Mouse (Mus musculus): ENCODE data around the gene Ccnb2. TPM values are rescaled to one million over a fixed set of nuclear protein-coding genes. Genes with fewer than 3 reads are reported as not detected.

Ccnb2 gene
- polyA plus RNA-seq, 1 experiment from 2014 or later, result 146 TPM

DNA sequence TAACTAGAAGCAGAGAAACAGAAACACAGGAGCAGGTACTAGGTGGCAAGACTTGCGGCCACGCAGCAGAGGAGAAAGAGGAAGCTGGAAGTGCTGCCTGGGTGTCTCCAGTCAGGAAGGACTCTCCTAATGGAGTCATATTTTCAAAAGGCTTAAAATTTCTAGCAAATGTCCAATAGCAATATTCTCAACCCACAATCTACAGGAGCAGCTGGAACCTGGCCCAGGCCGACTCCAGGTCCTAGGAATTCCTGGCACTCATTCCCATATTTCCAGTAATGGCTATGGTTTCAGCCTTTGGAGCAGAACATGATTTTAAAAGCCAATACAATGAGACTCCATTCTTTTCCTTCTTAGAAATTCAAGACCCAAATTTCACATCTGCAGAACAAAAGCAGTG, 31.8 kb downstream of the Ccnb2 start:
- H3K36me3 ChIP-seq (ENCODE audit: control insufficient read depth, insufficient read depth, low read length), result 0 out of 2 replicates have a peak, but pooled peaks cover under 1% of the 10 kb centered on the region
- H3K4me1 ChIP-seq (ENCODE audit: control insufficient read depth, insufficient read depth, low read length), result no peaks in the 10 kb centered on the region
- no peak for ATAC-seq (ENCODE audit: insufficient read depth, low FRiP score)
- H3K4me2 ChIP-seq (ENCODE audit: low read depth, low read length), result no peak overlapping the region
- 79% methylated on average over 3 of the region's 3 CpGs for WGBS
- H3K27ac ChIP-seq (ENCODE audit: low read length), result no peak overlapping the region
- no peaks in the 10 kb centered on the region for H3K27me3 ChIP-seq (ENCODE audit: control insufficient read depth, insufficient read depth, low read length)
- no peak overlapping the region for H3K4me3 ChIP-seq (replicated peaks; ENCODE audit: low read length)
- H3K9ac ChIP-seq (ENCODE audit: low read length), result no peak overlapping the region
- no peaks in the 10 kb centered on the region for H3K9me3 ChIP-seq (replicated peaks; ENCODE audit: control insufficient read depth, low read length)

DNA sequence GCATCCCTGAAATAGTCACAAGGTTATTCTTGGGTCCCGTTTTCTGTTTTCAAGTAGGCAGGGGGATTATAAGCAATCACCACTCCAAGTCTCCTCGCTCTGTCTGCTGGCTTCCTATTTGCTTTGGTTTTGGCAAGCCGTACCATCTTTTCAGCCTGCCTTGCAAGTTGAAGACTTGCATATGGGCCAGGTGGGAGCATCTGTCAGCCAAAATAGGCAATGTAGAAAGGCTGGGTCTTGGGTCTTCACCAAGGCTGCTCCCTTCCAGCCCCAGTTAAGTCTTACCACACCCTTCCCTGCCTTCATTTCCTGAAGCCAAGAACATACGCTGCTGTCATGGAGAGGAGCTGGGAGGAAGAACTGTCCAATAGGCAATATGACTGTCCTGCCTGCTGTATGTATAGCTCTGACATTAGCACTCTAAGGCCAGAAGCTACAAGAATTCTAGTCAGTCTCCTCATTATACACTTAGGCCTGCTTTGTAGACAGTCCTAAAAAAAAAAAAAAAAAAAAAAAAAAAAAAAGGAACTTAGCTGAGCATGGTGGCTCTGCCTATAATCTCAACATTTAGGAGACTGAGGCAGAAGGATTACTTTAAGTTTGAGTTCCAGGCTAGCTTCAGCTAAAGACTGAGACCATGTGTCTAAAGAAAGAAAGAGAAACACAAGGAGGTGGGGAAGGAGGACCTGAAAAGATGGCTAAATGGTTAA, 33.8 kb downstream of the Ccnb2 start:
- Histone ChIP-seq H3K4me2 (ENCODE audit: low read depth, low read length) (no peak overlapping the region), H3K4me1 (ENCODE audit: control insufficient read depth, insufficient read depth, low read length) (no peaks in the 10 kb centered on the region), H3K9me3 (replicated peaks; ENCODE audit: control insufficient read depth, low read length) (no peaks in the 10 kb centered on the region), H3K36me3 (ENCODE audit: control insufficient read depth, insufficient read depth, low read length) (peaks cover 9% of the 10 kb centered on the region), H3K4me3 (replicated peaks; ENCODE audit: low read length) (no peak overlapping the region), H3K9ac (ENCODE audit: low read length) (no peak overlapping the region), H3K27me3 (ENCODE audit: control insufficient read depth, insufficient read depth, low read length) (no peaks in the 10 kb centered on the region), H3K27ac (ENCODE audit: low read length) (no peak overlapping the region)
- 65% methylated on average over 4 of the region's 4 CpGs for WGBS
- ATAC-seq (ENCODE audit: insufficient read depth, low FRiP score), result no peak

DNA sequence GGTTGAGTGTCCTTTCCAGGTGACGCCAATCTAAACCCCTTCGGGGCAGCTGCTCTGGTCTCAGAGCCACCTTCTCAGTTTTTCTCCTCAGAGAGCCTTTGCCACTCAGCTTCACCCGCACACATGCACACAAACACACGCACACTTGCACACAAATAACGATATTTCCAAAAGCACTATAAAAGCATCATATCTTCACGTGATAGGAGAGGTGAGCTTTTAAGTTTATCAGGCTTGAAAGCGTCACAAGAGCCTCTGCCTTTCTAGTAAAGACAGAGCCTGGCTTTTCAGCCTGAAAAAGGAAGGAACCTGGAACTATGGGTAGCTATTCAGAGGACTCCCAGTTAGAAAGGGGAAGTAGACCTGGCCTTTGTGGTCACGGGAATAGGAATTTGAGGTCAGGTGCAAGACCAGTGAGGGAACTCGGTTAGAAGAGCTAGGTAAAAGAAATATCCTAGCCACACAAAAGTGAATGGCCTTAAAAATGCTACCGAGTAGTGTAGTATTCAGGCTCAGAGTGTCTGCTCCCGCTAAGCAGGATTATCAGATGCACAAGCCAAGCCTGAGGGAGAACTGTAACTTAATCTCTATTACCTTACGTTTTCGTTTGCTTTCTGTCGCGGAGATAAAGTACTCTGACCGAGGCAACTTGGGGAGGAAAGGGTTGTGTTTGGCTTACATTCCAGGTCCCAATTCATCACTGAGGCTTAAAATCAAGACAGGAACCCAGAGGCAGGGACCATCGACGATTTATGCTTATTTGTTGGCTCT, 36.2 kb downstream of the Ccnb2 start:
- 59% methylated on average over 18 of the region's 18 CpGs for WGBS
- H3K36me3 ChIP-seq (ENCODE audit: control insufficient read depth, insufficient read depth, low read length), result peaks cover 9% of the 10 kb centered on the region

DNA sequence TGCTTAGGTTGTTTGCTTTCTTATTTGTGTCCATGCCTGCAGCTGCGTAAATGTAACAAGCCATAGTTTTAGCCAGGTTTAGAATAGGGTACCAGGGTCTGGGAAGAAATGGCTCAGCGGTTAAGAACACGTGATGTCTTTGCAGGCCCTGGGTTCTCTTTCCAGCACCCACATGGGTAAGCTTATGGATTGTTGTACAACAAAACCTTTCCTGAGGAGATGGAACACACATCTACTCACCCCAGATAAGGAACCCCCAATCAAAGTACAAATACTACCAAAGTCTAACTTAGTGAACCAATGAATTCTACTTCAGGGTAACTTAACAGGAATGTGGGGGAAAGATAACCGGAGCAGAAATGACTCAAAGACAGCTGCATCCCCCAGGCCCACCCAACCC, 36.9 kb downstream of the Ccnb2 start:
- Histone ChIP-seq H3K4me1 (ENCODE audit: control insufficient read depth, insufficient read depth, low read length) (no peaks in the 10 kb centered on the region), H3K9ac (ENCODE audit: low read length) (no peak overlapping the region), H3K9me3 (replicated peaks; ENCODE audit: control insufficient read depth, low read length) (no peaks in the 10 kb centered on the region), H3K27ac (ENCODE audit: low read length) (no peak overlapping the region), H3K36me3 (ENCODE audit: control insufficient read depth, insufficient read depth, low read length) (peaks cover 9% of the 10 kb centered on the region), H3K27me3 (ENCODE audit: control insufficient read depth, insufficient read depth, low read length) (no peaks in the 10 kb centered on the region), H3K4me3 (replicated peaks; ENCODE audit: low read length) (no peak overlapping the region), H3K4me2 (ENCODE audit: low read depth, low read length) (no peak overlapping the region)
- ATAC-seq (ENCODE audit: insufficient read depth, low FRiP score), result no peak
- 89% methylated on average over 4 of the region's 4 CpGs for WGBS

More for the DNA sequence above, 36.2 kb downstream of the Ccnb2 start:
- Histone ChIP-seq H3K9me3 (replicated peaks; ENCODE audit: control insufficient read depth, low read length) (no peaks in the 10 kb centered on the region), H3K27me3 (ENCODE audit: control insufficient read depth, insufficient read depth, low read length) (no peaks in the 10 kb centered on the region), H3K4me2 (ENCODE audit: low read depth, low read length) (no peak overlapping the region), H3K4me3 (replicated peaks; ENCODE audit: low read length) (no peak overlapping the region), H3K27ac (ENCODE audit: low read length) (no peak overlapping the region), H3K9ac (ENCODE audit: low read length) (no peak overlapping the region), H3K4me1 (ENCODE audit: control insufficient read depth, insufficient read depth, low read length) (no peaks in the 10 kb centered on the region)
- ATAC-seq (ENCODE audit: insufficient read depth, low FRiP score), result no peak

DNA sequence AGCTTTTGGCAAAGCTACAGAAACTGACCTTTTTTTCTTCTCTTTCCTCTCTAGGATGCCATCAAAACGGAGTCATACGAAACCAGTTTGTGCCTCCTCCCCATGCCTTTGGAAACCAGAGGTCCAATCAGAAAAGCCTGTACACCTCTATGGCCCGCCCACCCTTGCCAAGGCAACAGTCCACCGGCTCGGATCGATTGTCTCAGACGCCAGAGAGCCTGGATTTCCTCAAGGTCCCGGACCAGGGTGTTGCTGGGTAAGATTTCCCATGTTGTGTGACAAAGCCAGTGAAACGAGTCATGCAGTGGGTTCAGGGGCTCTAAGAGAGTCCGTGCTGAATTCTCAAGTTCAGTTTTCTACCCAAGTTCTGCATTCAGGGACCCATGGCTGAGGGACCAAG, 37.6 kb downstream of the Ccnb2 start:
- ATAC-seq (ENCODE audit: insufficient read depth, low FRiP score), result no peak
- H3K4me2 ChIP-seq (ENCODE audit: low read depth, low read length), result no peak overlapping the region
- peaks cover 11% of the 10 kb centered on the region for H3K36me3 ChIP-seq (ENCODE audit: control insufficient read depth, insufficient read depth, low read length)
- H3K9me3 ChIP-seq (replicated peaks; ENCODE audit: control insufficient read depth, low read length), result no peaks in the 10 kb centered on the region
- H3K9ac ChIP-seq (ENCODE audit: low read length), result no peak overlapping the region
- no peaks in the 10 kb centered on the region for H3K27me3 ChIP-seq (ENCODE audit: control insufficient read depth, insufficient read depth, low read length)
- no peak overlapping the region for H3K4me3 ChIP-seq (replicated peaks; ENCODE audit: low read length)
- whole genome bisulfite sequencing, result 72% methylated on average over 10 of the region's 10 CpGs
- H3K4me1 ChIP-seq (ENCODE audit: control insufficient read depth, insufficient read depth, low read length), result no peaks in the 10 kb centered on the region
- H3K27ac ChIP-seq (ENCODE audit: low read length), result no peak overlapping the region

DNA sequence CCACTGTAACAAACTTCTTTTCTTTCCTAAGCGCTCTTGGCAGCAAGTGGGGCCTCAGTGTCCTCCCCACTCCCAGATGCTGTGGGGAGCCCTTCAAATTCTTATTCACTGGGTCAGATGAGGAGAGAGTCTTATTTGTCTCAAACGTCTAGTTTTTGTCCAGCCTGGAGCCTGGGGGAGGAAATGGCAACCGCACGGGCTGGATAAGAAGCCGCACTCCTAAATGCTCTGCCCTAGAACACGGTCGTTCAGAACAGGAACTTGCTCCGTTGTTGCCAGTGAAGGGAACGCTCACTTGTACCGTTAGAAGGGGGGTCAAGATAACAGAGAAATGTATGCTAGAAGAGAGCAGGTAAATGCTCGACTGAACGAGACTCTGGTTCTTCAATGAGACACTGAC, 39.3 kb downstream of the Ccnb2 start:
- WGBS, result 76% methylated on average over 12 of the region's 12 CpGs
- Histone ChIP-seq H3K4me1 (ENCODE audit: control insufficient read depth, insufficient read depth, low read length) (no peaks in the 10 kb centered on the region), H3K27ac (ENCODE audit: low read length) (no peak overlapping the region), H3K9me3 (replicated peaks; ENCODE audit: control insufficient read depth, low read length) (no peaks in the 10 kb centered on the region), H3K4me2 (ENCODE audit: low read depth, low read length) (no peak overlapping the region), H3K27me3 (ENCODE audit: control insufficient read depth, insufficient read depth, low read length) (no peaks in the 10 kb centered on the region), H3K36me3 (ENCODE audit: control insufficient read depth, insufficient read depth, low read length) (peaks cover 24% of the 10 kb centered on the region), H3K9ac (ENCODE audit: low read length) (no peak overlapping the region), H3K4me3 (replicated peaks; ENCODE audit: low read length) (no peak overlapping the region)
- no peak for ATAC-seq (ENCODE audit: insufficient read depth, low FRiP score)

DNA sequence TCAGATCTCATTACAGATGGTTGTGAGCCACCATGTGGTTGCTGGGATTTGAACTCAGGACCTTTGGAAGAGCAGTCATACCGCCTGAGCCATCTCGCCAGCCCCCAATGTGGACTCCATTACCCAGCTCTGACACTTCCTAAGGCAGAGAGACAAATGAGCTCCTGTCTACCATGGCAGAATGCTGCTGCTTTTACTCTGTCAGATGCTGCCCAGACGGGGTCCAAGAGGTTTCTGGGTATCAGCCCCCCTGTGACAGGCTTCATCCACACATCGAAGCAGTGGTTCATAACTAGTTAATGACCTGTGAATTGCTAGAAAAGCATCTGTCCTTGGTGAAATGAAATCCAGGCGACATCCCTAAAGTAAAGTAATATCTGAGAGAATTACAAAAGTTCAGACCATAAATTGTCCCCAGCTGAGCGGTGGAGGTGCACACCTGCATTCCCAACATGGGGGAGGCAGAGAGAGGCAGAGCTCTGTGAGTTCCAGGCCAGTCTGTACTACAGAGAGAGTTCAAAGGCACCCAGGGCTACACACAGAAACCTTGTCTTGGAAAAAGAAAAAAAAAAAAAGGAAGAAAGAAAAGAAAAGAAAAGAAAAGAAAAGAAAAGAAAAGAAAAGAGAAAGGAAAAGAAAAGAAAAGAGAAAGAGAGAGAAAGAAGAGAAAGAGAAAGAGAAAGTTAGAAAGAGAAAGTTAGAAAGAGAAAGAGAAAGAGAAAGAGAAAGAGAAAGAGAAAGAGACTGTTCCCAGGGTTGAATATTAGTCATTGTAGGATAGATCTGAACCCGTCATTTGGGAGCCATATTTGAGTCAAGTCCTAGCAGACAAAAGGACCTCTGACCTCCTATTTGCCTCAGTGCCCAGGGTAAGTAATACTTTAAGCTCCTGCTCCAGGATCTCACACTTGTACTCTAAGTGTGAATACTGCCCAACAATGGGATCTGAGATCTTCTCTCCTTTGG, 41.6 kb downstream of the Ccnb2 start:
- Histone ChIP-seq H3K4me2 (ENCODE audit: low read depth, low read length) (no peak overlapping the region), H3K36me3 (ENCODE audit: control insufficient read depth, insufficient read depth, low read length) (peaks cover 31% of the 10 kb centered on the region), H3K27me3 (ENCODE audit: control insufficient read depth, insufficient read depth, low read length) (no peaks in the 10 kb centered on the region), H3K27ac (ENCODE audit: low read length) (no peak overlapping the region), H3K4me3 (replicated peaks; ENCODE audit: low read length) (no peak overlapping the region), H3K9me3 (replicated peaks; ENCODE audit: control insufficient read depth, low read length) (no peaks in the 10 kb centered on the region), H3K9ac (ENCODE audit: low read length) (no peak overlapping the region), H3K4me1 (ENCODE audit: control insufficient read depth, insufficient read depth, low read length) (no peaks in the 10 kb centered on the region)
- no peak for ATAC-seq (ENCODE audit: insufficient read depth, low FRiP score)
- 81% methylated on average over 7 of the region's 7 CpGs for WGBS

DNA sequence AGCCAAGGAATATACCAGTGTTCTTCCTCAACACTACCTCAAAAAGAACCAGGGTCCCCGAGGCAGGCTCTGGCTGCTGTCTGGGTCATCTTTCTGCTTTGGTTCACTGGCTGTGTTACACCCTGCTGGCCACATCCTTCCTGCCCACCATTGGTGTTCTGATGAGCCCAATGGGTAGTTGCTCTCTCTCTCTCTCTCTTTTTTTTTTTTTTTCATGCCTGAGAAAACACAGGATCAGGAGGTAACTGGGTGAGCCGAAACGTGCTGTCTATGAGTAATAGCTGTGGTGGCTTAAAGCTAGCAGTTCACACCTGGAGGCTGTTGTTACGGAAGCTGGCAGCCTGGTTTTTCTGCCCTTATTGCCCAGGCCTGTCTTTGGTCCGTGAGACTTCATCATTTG, 49.7 kb downstream of the Ccnb2 start:
- Histone ChIP-seq H3K27ac (ENCODE audit: low read length) (no peak overlapping the region), H3K4me1 (ENCODE audit: control insufficient read depth, insufficient read depth, low read length) (no peaks in the 10 kb centered on the region), H3K4me3 (replicated peaks; ENCODE audit: low read length) (no peak overlapping the region), H3K9ac (ENCODE audit: low read length) (no peak overlapping the region; the same call in 1 of the 2 replicates), H3K4me2 (ENCODE audit: low read depth, low read length) (no peak overlapping the region), H3K9me3 (replicated peaks; ENCODE audit: control insufficient read depth, low read length) (no peaks in the 10 kb centered on the region), H3K27me3 (ENCODE audit: control insufficient read depth, insufficient read depth, low read length) (no peaks in the 10 kb centered on the region), H3K36me3 (ENCODE audit: control insufficient read depth, insufficient read depth, low read length) (peaks cover 23% of the 10 kb centered on the region)
- WGBS, result 76% methylated on average over 5 of the region's 5 CpGs
- no peak for ATAC-seq (ENCODE audit: insufficient read depth, low FRiP score)

All from stomach, embryonic 16.5 days (tissue).